Mouse (Mus musculus) testis, adult 2 months (tissue): ENCODE measurements around the gene Spib.

Experiments
- CTCF ChIP-seq: fragments of 200-500 bp; IDR thresholded peaks from 2 replicates; pipeline ENCODE4 v1.5.1; 2012; ENCODE audit warnings: low read depth, mild to moderate bottlenecking, inconsistent platforms, low read length, moderate library complexity; ENCODE audit not compliant: control insufficient read depth, insufficient read depth, insufficient replicate concordance
- POLR2A ChIP-seq: fragments of 200-500 bp; IDR thresholded peaks from 2 replicates; pipeline ENCODE4 v1.6.1; 2012; ENCODE audit warnings: low read depth, mild to moderate bottlenecking, inconsistent platforms, low read length, moderate library complexity; ENCODE audit not compliant: control insufficient read depth

GRCm38 (mm10) chr7:44576333-44576844 is 44.5 kb upstream of the Spib start:
- no peak for TF ChIP-seq CTCF
- TF ChIP-seq POLR2A: no peak
